Mouse (Mus musculus): ENCODE measurements around the gene Pwwp2b.

Gene Pwwp2b

DNA sequence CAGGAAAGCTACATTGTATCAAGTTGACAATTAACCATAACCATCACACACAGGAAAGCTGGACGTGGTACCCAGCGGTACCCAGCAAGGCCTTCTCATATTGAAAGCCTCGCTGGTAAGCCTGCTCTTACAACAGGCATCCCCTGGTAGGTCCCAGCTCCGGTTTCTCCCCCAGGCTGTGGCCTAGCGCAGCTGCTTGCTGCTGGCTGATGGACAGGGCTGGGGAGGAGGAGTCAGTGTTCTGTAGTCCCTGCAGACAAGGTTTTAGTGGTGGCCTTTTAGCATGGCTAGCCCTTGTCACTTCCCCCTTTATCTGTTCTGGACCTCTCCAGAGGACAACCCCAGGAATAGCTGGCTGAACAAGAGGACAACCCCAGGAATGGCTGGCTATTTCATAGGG is 54.0 kb downstream of the Pwwp2b start:
- DNase-seq: no peak

DNA sequence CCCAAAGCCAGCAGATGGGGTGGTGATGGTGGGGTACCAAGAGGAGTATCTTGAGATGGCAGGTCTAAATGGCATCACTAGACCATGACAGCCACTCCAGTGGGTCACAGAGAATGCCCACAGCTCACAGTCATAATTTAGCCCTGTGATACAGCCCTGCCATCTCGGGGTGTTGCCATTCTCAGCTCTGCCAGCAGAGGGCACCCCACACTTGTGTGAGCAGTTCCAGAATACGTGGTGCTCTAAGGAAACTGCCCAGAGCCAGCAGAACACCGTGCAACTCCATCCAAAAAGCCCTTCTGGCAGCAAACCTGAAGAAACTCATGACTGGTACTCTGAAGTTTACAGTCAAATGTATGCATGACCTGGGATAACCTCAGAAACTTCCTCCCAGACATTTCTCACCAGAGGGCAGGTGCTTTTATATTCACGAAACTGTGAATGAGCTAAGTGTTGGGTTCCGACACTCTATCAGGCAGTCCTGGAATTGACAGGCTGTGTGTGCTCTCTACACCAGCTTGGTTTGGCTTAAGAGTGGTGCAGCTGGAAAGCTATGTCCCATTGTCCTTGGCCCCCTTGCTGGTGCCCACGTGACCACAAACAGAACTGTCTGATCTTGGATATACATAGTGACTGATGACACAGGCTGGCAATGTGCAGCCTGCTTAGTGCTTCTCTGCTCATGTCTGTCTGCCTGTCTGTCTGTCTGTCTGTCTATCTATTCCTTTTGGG is 55.2 kb downstream of the Pwwp2b start:
- peak; percentile 98 for DNase-seq

DNA sequence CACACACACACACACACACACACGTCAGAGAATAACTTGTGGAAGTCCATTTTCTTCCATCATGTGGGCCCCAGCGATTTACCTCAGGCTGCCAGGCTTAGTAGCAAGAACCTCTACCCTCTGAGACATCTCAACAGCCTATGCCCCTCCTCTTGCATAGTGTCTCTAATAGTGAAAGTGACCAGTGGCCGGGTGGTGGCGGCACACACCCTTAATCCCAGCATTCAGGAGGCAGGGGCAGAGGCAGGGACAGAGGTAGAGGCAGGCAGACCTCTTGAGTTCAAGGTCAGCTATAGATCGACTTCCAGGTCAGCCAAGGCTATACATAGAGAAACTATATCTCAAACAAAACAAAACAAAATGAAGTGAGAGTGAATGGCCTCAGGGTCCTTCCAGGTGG is 56.0 kb downstream of the Pwwp2b start:
- peak; percentile 93 for DNase-seq

DNA sequence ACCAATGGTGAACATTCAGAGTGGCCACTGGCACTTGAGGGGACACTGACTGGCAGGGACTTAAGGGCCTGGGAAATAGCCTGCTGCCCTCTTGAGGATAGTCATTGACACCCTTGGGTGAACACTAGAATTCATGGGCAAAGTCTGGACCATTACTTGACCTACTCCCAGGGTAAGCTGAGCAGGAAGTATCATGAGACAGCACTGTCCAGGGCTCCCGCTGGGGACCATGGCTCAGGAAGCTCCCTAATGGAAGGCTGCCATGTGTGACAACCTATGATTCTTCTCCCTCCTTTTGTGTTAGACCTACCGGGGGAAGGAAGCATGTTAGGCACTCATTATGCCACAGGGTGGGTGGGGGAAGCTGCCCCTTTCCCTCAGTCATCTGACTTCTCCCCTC is 58.8 kb downstream of the Pwwp2b start:
- DNase-seq: peak; percentile 92

- DNase-seq: peak; percentile 99
Observed at GRCm38 (mm10) chr7:139308140-139308895, 60.0 kb downstream of the Pwwp2b start.

DNA sequence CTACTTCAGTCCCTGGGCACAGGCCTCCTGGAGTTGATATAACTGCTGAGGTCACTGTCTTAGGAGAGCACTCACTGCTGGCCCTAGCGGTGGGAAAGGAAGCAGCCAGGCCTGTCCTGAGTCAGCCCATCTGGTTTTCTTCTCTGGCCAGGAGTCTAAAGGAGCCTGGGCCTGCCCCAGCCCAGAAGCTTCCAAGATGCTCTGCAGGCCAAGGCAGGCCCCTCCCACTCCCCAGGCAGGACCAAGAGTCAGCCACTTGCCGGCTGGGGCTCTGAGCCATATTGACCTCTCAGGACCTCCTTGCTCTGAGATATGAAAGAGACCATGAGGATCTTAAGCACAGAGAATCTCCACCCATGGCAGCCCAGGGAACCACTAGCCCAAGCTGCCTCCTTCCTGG is 60.8 kb downstream of the Pwwp2b start:
- peak; percentile 99 for DNase-seq

GRCm38 (mm10) chr7:139310487-139310951 is 62.2 kb downstream of the Pwwp2b start:
- peak; percentile 98 for DNase-seq

- DNase-seq: peak; percentile 95
Observed at GRCm38 (mm10) chr7:139312686-139313085, 64.4 kb downstream of the Pwwp2b start.

GRCm38 (mm10) chr7:139313413-139313812 is 65.1 kb downstream of the Pwwp2b start:
- no peak for DNase-seq

DNA sequence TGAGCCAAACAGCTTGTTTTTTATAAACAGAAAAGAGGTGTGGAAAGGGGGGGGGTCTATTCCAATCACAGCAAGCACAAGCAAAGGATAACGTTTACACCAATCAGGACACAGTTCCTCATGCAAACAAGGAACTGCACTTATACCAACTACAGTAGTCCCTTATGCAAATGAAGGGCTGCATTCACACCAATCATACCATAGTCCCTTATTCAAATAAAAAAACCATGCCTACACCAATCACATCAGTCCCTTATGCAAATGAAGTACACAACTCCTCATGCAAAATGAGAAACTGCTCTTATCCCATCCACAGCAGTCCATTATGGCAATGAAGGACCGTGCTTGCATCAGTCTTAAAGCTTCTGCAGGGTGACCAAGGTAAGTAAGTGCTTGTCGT is 66.4 kb downstream of the Pwwp2b start:
- DNase-seq: no peak

DNA sequence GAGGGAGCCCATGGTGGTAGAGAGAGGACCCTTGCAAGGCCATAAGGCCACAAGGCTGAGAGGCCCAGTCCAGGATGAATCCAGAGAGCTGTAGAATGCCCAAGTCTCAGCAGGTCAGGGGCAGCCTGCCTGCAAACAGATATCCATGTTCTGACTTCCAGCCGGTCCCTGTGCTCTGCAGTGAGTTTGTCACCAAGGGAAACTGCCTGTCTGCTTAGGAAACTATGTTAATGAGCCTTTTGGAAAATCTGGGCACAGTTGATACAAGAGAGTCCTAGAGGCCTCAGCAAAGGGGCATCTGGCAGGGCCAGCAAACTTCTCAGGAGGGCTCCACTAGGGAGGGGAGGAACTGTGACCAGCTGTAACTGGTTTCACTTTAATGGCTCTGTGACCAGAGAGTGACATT is 70.7 kb downstream of the Pwwp2b start:
- peak; percentile 94 for DNase-seq

All from heart, adult 11 months (tissue).